Mouse (Mus musculus) liver, postnatal 0 days (tissue): ENCODE results near the gene Klhl36.

ENCODE experiments used
- CTCF ChIP-seq: sonication (generic); IDR thresholded peaks from 2 replicates; pipeline ENCODE4 v1.5.1; 2016; ENCODE audit warnings: antibody characterized with exemption, low read depth
- EP300 ChIP-seq: IDR thresholded peaks from 2 replicates; pipeline ENCODE4 v1.6.1; 2016; ENCODE audit warnings: antibody characterized with exemption, low read depth, mild to moderate bottlenecking

GRCm38 (mm10) chr8:119897933-119898332 lies 35.9 kb downstream of the Klhl36 start:
- TF ChIP-seq CTCF, result no peak
- no peak for TF ChIP-seq EP300
